Mouse (Mus musculus) liver, embryonic 12.5 days (tissue): Measurements from ENCODE around the gene Olfr553. TPM values are rescaled to one million over a fixed set of nuclear protein-coding genes. Genes with fewer than 3 reads are reported as not detected.

Experiments
- ATAC-seq: fragments of 200-750 bp; cut with Nextera tagmentation; 2 replicates; pipeline ENCODE4 v1.8.0; 2017; ENCODE audit warnings: moderate number of reproducible peaks, mild to moderate bottlenecking, moderate library complexity
- H3K27ac ChIP-seq: fragments of 300-500 bp; sonication (generic); 2 replicates; pipeline ENCODE4 v1.5.1; 2016; ENCODE audit warnings: mild to moderate bottlenecking
- H3K27me3 ChIP-seq: fragments of 300-500 bp; sonication (generic); replicated peaks from 2 replicates; pipeline ENCODE4 v1.6.1; 2016; ENCODE audit warnings: mild to moderate bottlenecking, moderate library complexity
- H3K36me3 ChIP-seq: fragments of 300-500 bp; sonication (generic); 2 replicates; pipeline ENCODE4 v1.6.1; 2016; ENCODE audit warnings: mild to moderate bottlenecking, moderate library complexity
- H3K4me1 ChIP-seq: fragments of 300-500 bp; sonication (generic); 2 replicates; pipeline ENCODE4 v1.6.1; 2016
- H3K4me2 ChIP-seq: fragments of 300-500 bp; sonication (generic); 2 replicates; pipeline ENCODE4 v1.6.1; 2016; ENCODE audit warnings: mild to moderate bottlenecking, moderate library complexity
- H3K4me3 ChIP-seq: fragments of 300-500 bp; sonication (generic); 2 replicates; pipeline ENCODE4 v1.5.1; 2016; ENCODE audit warnings: mild to moderate bottlenecking, moderate library complexity
- H3K9ac ChIP-seq: fragments of 300-500 bp; sonication (generic); 2 replicates; pipeline ENCODE4 v1.6.1; 2016; ENCODE audit warnings: mild to moderate bottlenecking, moderate library complexity
- H3K9me3 ChIP-seq: fragments of 300-500 bp; sonication (generic); replicated peaks from 2 replicates; pipeline ENCODE4 v1.6.1; 2016; ENCODE audit warnings: mild to moderate bottlenecking, moderate library complexity
- WGBS: fragments of 180-500 bp; shearing (Covaris S2); methylation state at CpG from one replicate; pipeline ENCODE4 v1.1.7; 2016; ENCODE audit not compliant: insufficient replicate concordance; 5-methylcytosine and 5-hydroxymethylcytosine counted together
- polyA plus RNA-seq: library from polyadenylated mRNA; unstranded; fragments of >200 nt; fragmentation: Nextera tagmentation; extraction: Ambion mirVana; gene quantifications from 2 replicates; pipeline ENCODE4 v1.2.1, GENCODE M21; 2016

The Olfr553 gene
- polyA plus RNA-seq, 1 experiment from 2014 or later: not detected

DNA sequence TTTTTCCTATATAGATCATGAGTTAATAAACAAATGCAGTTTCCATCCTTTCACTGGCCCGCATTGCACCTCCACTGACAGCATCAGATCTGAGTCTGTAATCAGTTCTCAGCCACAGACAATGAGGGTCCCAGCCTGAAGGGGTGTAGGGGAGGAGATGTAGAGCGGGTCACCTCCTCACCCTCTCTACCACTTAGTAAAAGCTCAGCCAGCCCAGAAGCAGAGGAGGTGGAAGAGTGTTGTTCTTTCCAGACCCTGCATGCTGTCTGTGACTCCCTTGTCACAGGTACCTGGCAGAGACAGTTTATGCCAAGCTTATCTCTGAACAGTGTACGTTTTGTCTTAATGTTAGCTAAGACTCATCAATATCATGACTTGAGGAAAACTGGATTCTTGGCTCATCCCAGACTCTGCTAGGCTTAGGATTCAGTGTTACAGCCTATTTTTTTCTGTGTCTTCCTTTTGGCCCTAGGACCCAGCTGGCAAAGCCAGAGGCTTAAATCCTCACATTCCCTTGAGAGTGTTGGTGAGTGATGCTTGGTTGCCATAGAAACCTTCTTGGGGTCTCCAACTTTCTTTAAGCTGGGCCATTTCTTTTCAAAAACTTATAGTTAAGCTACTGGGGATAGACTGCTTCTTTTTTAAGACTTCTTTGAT is 44.7 kb downstream of the Olfr553 start:
- ATAC-seq: no peak
- H3K4me2 ChIP-seq: no peak overlapping the region
- no peaks in the 10 kb centered on the region for H3K36me3 ChIP-seq
- H3K9ac ChIP-seq: no peak overlapping the region
- no peak overlapping the region for H3K27ac ChIP-seq
- H3K4me3 ChIP-seq: no peak overlapping the region
- H3K4me1 ChIP-seq: no peaks in the 10 kb centered on the region
- WGBS: 75% methylated on average over 3 of the region's 3 CpGs
- H3K9me3 ChIP-seq: no peaks in the 10 kb centered on the region
- H3K27me3 ChIP-seq: no peaks in the 10 kb centered on the region

- H3K9ac ChIP-seq: no peak within 1 kb of the TSS
- WGBS: 82% methylated on average over 8 of the region's 8 CpGs
- no peak within 1 kb of the TSS for H3K27ac ChIP-seq
- no peak within 1 kb of the TSS for H3K4me3 ChIP-seq
- ATAC-seq: no peak
- H3K27me3 ChIP-seq: no peaks in the 10 kb centered on the region
- no peak within 1 kb of the TSS for H3K4me2 ChIP-seq
- H3K4me1 ChIP-seq: no peaks in the 10 kb centered on the region
- no peaks in the 10 kb centered on the region for H3K36me3 ChIP-seq
- no peaks in the 10 kb centered on the region for H3K9me3 ChIP-seq
Observed at GRCm38 (mm10) chr7:102571142-102571541, 46.9 kb downstream of the Olfr553 start, which contains the start of gene Olfr550. Gene Olfr550 (plus strand): TSS chr7:102571442.

DNA sequence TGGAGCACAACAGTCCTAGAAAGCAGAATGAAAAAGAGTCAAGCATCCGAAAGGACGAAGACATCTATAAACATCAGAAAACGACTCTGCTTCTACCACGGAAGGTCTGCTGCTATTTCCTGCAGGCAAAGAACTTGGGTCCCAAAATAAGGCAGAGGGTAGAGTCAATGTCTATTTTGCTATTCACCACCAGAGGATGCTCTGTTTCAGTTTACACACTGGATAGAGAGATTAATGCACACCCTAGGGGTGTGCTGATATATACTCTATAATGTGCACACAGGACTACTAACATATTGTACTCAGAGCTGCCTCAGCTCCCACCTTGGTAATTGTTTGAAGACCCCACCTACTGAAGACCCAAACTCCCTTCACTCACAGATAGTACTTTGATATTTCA is 51.8 kb downstream of the Olfr553 start:
- no peaks in the 10 kb centered on the region for H3K27me3 ChIP-seq
- ATAC-seq: no peak
- H3K9ac ChIP-seq: no peak overlapping the region
- H3K36me3 ChIP-seq: peaks cover 16% of the 10 kb centered on the region
- H3K9me3 ChIP-seq: no peaks in the 10 kb centered on the region
- no peak overlapping the region for H3K27ac ChIP-seq
- no peak overlapping the region for H3K4me3 ChIP-seq
- WGBS: 70% methylated on average over 4 of the region's 4 CpGs
- peaks cover 19% of the 10 kb centered on the region for H3K4me1 ChIP-seq
- H3K4me2 ChIP-seq: no peak overlapping the region

DNA sequence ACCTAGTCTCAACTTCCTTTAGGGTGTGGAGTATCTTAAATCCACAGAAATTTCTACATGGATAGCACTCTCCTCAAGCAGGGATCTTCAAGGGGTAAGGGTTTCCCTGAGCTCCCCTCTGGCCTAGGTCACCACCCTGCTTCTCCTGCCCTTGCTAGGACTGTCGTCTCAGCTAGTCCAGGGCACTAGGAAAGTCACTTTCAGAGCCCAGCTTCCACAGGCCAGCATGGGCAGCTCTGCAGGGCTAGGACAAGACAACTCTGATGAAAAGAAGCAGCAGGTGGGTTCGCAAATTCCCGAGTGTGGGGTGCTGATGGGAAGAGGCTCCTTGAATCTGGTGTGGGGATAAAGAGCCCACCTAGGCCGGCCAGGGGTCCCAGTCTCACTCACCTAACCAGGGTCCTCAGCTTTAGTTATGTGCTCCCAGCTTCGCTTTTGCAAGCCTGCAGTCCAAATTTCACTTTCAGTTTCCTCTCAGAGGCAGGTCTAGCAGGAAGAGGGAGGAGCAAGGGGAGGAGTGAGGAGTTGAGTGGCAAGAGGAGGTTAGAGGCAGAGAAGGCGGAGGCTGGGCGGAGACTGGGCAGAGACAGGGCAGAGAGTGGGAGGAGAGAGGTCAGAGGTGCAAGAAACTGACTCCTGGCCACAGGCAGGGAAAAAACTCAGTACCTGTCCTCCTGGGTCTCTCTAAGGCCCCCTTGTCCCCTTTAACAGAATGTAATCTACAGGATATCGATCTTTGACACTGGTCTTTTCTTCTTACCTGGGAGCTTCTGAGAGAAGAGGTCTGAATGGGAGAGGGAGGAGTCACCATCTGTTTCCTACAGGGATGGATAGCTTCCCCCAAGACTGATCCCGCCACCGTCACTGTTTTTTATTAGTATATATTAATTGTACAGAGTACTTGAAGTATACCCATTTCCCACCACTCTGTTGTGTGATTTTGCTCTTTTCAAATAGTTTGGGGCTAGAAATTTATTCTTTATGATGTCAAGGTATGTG is 52.7 kb downstream of the Olfr553 start, which contains the start of gene Trim21:
Trim21 (minus strand) TSS at position 488 of the 999 bp plus-strand sequence.
- H3K9me3 ChIP-seq: no peaks in the 10 kb centered on the region
- H3K27ac ChIP-seq: peak within 1 kb of the TSS; percentile 63
- peaks cover 19% of the 10 kb centered on the region for H3K4me1 ChIP-seq
- peak within 1 kb of the TSS; percentile 79 for H3K9ac ChIP-seq
- peak within 1 kb of the TSS; percentile 91 for H3K4me2 ChIP-seq
- peak; percentile 100 for ATAC-seq
- H3K27me3 ChIP-seq: no peaks in the 10 kb centered on the region
- peak within 1 kb of the TSS; percentile 76 for H3K4me3 ChIP-seq
- peaks cover 21% of the 10 kb centered on the region for H3K36me3 ChIP-seq
- 8% methylated on average over 10 of the region's 10 CpGs for WGBS

Other genes with a start within 250 kb of the Olfr553 start
- gene Rrm1, start 176.5 kb downstream of the Olfr553 start, polyA plus RNA-seq: 254 and 266 TPM in 2 replicates
- gene Olfr543, start 136.5 kb downstream of the Olfr553 start, polyA plus RNA-seq: 0.33 and 0.41 TPM in 2 replicates
- 0.04 and 0.19 TPM in 2 replicates for gene Olfr544, start 129.9 kb downstream of the Olfr553 start, polyA plus RNA-seq
- not detected in 2 replicates for gene Olfr545, start 118.6 kb downstream of the Olfr553 start, polyA plus RNA-seq
- gene Olfr547, start 83.5 kb downstream of the Olfr553 start, polyA plus RNA-seq: not detected in 2 replicates
- gene Olfr548-ps1, start 77.3 kb downstream of the Olfr553 start, polyA plus RNA-seq: not detected in 2 replicates
- not detected in 2 replicates for gene Olfr549, start 68.3 kb downstream of the Olfr553 start, polyA plus RNA-seq
- gene Trim21, start 52.7 kb downstream of the Olfr553 start, polyA plus RNA-seq: 0.49 and 0.62 TPM in 2 replicates
- gene Olfr550, start 46.8 kb downstream of the Olfr553 start, polyA plus RNA-seq: not detected in 2 replicates
- not detected in 2 replicates for gene Olfr551, start 26.3 kb downstream of the Olfr553 start, polyA plus RNA-seq
- gene Olfr552, start 20.4 kb downstream of the Olfr553 start, polyA plus RNA-seq: not detected in 2 replicates
- not detected in 2 replicates for gene Olfr554, start 20.2 kb upstream of the Olfr553 start, polyA plus RNA-seq
- gene Olfr555, start 40.6 kb upstream of the Olfr553 start, polyA plus RNA-seq: not detected in 2 replicates
- not detected in 2 replicates for gene Olfr556, start 46.7 kb upstream of the Olfr553 start, polyA plus RNA-seq
- 2.2 and 2.7 TPM in 2 replicates for gene Trim68, start 69.1 kb upstream of the Olfr553 start, polyA plus RNA-seq
- not detected in 2 replicates for gene Olfr557, start 77.7 kb upstream of the Olfr553 start, polyA plus RNA-seq
- not detected in 2 replicates for gene Olfr558, start 84.0 kb upstream of the Olfr553 start, polyA plus RNA-seq
- not detected in 2 replicates for gene Olfr33, start 100.9 kb upstream of the Olfr553 start, polyA plus RNA-seq
- gene Olfr559, start 109.3 kb upstream of the Olfr553 start, polyA plus RNA-seq: not detected in 2 replicates
- not detected in 2 replicates for gene Olfr560, start 141.1 kb upstream of the Olfr553 start, polyA plus RNA-seq
- gene Olfr78, start 141.3 kb upstream of the Olfr553 start, polyA plus RNA-seq: not detected in 2 replicates
- gene Olfr561, start 153.0 kb upstream of the Olfr553 start, polyA plus RNA-seq: not detected in 2 replicates
- gene Olfr564, start 185.3 kb upstream of the Olfr553 start, polyA plus RNA-seq: not detected in 2 replicates
- not detected in 2 replicates for gene Olfr566, start 240.5 kb upstream of the Olfr553 start, polyA plus RNA-seq